Mouse (Mus musculus) left cerebral cortex, adult 8-10 months (tissue): Measurements from ENCODE around the gene Ctf2. TPM values are rescaled to one million over a fixed set of nuclear protein-coding genes. Genes with fewer than 3 reads are reported as not detected.

Experiments used
- DNase-seq, 2 experiments: peaks; one replicate each; pipeline ENCODE4 v3.0.0; 2022; ENCODE audit warnings: low spot score in 2 of 2
- total RNA-seq, 4 experiments: library from RNA; stranded (reverse); gene quantifications; 2 replicates each; pipeline ENCODE4 v1.2.4; 2022

Gene Ctf2
- total RNA-seq, 4 experiments from 2014 or later = not detected

DNA sequence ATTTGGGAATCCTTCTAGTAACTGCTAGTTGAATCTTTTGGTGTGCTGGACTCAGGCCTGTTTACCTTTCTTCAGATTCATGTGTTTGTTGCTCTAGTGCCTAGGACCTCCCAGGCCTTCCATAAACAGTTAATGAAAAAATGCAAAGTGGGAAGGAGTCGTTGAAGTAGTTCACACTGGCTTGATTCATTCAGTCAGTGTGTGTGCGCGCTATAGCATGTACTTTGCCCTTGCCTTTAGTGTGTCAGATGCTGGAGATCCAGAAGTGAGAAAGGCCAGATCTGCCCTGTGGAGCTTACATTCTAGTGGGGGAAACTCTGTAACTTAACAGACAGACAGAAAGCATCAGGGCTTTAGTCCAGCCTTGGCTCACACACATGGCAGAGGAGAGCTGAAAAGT, 28.5 kb upstream of the Ctf2 start:
- DNase-seq = no peak

DNA sequence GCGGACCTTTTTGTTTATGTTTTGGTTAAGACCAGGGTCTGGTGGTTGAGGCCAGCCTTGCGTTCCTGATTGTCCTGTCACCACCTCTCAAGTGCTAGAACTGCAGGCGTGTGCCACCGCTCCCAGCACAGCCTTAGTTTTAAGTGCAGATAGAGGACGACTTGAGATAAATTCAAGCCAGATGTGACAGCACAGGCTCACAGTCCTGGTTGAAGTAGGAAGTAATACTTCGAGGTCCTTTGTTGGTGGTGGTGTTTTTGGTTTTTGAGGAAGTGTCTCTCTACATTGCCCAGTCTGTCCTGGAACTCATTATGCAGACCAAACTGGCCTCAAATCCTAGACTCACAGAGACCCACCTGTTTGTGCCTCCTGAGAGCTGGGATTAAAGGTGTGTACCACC, 27.8 kb upstream of the Ctf2 start:
- DNase-seq = no peak

DNA sequence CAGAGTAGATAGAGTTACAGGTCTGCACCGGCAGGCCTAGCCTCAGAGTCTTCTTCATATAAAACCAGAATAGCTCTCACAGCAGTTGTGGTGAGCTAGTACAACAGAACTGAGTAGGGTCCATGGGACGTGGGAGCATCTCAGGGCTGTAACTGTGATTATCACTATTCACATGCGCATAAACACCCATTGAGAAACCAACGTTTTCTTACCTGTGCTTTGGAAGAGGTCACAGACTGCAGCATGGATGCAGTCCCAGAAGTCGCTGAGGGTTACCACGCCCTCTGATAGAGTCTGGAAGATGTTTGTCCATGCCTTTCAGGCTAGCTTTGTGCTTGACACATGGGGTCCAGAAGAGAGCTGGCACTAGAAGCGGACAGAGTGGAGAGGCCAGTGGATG, 21.8 kb upstream of the Ctf2 start:
- DNase-seq = no peak

DNA sequence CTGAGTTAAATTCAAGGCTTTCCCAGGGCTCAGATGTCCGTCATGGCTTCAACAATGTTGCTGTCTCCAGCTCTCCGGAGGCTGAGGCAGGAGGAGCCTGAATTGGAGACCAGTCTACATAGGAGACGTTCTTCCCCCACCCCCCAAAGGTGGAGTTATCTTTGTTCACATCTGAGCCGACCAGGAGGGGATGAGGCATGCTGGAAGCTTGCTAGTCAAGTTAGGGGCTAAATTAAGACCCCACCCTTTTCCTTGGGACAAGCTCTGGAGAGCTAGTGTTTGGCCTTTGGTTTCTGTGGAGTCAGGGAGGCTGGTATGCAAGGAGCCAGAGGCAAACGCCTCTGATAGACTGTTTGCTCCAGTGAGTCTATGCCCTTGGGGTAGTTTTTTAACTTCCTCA, 21.2 kb upstream of the Ctf2 start:
- DNase-seq = no peak

DNA sequence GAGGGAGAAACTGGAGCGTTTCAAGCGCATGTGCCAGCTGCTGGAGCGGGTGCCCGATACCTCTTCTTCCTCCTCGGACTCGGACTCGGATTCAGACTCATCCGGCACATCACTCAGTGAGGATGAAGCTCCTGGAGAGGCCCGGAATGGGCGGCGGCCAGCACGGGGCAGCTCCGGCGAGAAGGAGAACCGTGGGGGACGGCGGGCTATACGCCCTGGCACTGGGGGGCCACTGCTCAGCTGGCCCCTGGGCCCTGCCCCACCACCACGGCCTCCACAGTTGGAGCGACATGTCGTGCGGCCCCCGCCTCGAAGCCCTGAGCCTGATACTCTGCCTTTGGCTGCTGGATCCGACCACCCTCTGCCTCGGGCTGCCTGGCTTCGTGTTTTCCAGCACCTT, 20.1 kb upstream of the Ctf2 start:
- DNase-seq = peak in 1 of 2 experiments; percentile 28

DNA sequence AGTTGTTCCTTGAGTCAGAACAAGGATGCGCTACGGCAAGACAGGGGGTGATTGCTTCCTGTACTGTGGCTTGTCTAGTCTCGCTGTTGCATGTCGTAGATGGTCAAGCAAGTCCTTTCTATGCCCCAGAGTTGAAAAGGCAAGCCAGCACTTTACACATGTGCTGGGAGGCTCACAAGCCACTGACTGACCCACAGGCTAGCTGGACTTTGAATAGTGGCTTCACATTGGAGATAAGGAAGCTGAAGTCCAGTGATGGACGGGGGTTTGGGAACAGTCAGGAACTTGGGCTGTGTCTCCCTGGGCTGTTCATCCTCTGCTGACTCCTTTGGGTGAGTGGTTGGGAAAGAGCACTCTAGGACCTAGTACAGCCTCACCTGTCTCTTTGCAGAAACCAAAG, 19.7 kb upstream of the Ctf2 start:
- DNase-seq = no peak

DNA sequence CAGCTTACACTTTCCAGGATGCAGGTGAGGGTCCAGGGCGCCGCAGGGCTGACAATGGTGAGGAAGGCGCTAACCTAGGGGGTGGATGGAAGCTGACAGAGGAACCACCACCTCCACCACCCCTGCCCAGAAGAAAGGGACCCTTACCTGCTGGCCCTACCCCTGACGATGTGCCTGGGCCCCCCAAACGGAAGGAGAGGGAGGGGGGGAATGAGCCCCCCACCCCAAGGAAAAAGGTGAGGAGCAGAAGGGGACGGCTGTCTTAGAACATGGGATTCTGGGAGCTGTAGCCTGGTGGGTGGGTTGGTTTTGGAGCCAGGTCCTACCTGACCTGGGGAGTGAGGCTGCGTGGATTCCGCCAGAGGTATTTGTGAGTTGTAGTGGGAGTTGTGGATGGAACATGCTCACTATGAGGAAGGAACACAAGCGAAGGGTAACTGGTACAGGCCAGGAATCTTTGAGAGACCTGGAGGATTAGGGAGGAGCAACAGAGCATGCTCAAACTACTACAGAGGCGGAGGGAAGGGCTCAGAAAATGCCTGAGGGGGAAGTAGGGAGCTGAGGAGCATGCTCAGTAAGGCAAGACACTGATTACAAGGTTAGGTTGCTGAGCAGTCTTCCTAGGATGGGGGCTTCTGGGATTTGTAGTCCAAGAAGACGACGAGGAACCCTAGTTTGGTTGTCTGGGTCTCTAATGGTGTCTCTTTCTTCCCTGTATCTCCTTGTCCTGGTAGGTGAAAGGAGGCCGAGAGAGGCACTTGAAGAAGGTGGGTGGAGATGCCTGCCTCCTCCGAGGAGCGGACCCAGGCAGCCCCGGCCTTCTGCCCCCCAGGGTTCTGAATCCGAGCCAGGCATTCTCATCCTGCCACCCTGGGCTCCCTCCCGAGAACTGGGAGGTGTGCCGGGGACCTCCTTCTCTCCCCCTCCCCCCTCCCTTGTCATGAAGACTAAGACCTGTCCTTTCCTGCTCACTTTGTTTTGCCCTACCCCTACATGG, 18.5 kb upstream of the Ctf2 start:
- peak in 1 of 2 experiments; percentile 72 for DNase-seq

DNA sequence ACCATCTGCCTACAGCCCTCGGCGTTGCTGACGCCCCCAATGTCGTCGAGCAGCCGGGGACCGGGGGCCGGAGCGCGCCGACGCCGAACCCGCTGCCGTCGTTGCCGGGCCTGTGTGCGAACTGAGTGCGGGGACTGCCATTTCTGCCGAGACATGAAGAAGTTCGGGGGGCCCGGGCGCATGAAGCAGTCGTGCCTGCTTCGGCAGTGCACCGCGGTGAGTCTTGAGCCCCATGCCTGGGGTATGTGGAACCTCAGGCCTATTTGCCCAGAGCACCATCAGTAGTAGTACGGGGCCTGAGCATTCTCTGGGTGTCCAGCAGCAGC, 16.2 kb upstream of the Ctf2 start:
- no peak for DNase-seq

DNA sequence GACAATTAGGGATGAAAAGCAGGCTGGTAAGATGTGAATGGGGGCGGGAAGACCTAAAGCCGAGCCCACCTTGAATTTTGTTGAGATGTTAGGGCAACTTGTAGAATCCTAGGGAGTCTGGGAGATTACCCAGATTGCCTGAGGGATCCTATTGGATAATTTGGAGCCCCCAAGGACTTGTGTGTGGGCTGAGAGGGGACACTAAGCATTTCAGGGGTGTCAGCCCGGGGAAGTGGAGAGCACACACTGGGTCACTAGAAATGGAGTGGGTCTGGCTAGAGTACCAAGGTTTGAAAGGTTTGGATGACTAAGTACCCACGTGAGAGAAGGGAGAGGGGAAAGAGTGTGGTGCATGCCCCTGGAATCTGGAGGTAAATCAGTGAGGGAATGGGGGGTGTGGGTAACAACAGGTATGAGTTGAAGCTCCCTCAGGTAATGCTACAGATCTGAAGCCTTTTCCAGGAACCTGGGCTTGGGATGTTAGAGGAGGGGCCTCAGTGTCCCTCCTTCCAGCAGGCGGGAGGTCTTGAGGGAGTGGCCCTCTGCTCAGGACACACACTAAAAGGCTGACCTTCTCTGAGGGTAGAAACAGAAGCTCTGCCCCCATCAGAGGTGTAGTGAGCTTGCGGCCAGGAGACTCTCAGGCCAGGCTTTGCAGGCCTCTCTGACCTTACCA, 15.7 kb upstream of the Ctf2 start:
- DNase-seq = no peak

DNA sequence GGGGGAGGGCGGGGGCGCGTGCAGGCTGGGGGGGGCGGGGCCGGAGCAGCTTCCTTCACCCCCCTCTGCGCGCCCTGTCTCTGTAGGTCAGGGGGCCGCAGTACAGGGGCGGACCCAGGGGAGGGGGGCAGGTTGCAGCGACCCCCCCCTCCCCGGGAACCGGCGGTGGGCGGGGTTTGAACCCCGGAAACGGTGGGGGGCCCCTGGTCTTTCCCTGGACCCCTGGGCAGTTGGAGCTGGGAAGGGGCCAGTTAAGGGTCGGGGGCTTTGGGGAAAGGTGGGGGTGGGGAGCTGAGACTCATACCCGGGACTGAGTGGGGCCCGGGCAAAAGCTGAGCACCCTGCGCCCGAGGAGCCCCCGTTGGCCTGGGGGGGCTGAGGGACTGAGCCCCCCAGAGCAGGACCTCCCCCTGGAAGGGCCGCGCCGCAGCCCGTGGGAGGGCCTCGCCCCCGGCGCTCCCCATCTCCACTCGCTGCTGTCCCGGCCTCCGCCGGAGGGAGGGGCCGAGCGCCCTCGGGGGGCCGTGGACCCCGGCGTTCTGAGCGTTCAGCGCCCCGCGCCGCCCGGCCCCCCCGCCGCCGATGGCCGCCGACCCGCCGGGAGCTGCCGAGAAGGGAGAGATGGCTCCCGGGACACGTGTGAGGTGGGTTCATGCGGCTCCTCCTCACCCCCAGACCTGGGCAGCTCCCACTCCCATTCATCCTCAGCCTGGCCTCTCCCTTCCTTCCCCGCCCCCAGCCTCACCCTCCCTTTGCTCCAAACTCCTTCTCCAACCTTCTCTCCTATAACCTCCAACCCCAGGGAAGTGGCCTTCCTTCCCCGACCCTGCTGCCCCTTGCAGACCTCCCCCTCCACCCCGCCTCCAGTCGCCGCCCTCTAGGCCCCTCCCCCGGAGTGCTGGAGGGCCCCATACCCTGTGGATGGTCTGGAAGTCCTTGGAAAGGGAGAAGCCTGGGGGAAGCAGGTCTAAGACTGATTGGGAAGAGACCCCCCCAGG, 14.8 kb upstream of the Ctf2 start:
- peak in 1 of 2 experiments; percentile 42 for DNase-seq

DNA sequence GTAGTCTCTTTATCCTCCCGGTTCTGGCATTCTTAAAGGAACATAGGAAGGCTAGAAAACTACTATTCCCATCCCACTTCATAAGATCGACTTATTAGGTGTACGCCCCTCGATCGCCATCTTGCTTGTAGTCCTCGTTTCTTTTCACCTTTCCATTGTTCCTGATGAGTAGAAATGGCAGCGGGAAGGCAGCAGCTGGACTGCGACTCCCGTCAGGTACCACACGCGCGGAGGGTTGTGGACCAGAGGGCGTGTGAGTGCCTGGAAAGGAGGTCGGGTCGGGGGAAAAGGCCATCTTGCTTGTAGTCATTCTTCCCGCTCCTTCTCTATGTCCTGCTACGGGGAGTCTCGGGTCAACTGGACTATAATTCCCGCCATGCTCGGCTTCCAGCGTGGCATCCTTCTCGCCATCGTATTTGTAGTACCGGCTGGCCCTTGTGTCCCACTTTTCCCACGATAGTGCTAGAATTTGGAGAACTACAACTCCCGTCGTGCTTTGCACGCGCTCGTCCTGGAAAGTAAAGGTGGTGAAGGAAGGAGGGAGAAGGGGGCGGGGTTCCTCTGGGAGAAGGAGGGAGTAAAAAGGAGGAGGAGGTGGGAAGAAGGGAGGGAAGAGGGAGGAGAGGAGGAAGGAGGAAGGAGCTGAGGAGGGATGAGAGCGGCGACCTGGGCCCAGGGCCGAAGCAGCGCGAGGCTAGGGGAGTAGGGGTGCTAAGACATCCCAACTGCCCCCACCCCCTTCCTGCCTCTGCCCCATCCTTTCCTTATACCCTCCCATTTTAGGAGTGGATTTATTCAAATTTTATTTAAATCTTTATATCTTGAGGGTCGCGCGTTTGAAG, 13.9 kb upstream of the Ctf2 start:
- DNase-seq = peak; percentile 91 to 100

DNA sequence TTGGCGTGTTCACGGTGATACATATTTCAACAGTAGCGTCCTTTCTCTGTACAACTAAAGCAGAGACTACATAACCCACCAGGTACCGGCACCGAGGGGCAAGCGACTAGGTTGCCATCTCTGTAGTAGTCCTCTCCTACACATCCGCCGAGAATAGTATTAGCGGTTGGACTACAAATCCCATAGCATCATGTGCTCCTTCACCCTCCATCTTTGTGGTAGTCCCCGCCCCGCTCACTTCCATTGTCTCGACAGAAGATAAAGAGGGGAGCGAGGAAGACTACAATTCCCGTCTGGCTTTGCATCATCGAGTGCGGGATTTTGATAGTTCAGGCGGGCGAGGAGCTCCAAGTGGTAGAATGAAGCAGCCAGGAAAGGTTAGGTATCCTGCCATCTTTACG, 13.3 kb upstream of the Ctf2 start:
- DNase-seq = peak; percentile 78 to 97

DNA sequence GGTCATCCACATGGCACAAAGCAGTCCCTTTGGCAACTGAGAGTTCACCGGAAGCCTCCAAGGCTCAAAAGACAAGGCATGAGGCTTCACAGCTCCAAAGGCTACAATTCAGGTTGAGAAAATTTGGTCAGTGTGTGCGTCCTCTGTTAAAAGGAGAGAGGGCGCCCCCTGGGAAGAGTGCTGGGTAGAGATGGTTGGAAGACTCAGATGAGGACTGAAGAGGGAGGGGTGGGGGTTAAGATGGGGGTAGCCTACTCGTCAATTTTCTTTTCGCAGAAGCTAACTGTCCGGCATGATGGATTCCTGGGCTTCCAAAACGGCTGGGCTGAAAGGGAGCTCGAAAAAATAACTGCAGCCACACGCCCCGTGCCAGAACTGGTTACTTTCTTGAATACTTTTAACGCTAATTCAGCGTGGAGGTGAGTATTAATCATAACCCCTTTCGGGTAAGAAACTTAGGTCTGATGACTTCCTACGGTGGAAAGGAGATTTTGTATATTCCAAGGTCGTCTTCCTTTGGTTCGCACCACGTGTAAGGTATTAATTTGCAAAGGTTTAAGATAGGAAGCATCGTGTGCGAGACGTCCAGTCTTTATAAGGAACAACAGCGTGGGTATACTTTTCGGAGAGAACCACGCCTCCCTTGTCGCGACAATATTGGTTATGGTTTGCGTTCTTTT, 12.5 kb upstream of the Ctf2 start, which contains the start of gene Fbxl19:
Gene Fbxl19, plus strand, starts transcription at position 178 of the 680 bp plus-strand sequence.
- DNase-seq = peak; percentile 52 to 62

DNA sequence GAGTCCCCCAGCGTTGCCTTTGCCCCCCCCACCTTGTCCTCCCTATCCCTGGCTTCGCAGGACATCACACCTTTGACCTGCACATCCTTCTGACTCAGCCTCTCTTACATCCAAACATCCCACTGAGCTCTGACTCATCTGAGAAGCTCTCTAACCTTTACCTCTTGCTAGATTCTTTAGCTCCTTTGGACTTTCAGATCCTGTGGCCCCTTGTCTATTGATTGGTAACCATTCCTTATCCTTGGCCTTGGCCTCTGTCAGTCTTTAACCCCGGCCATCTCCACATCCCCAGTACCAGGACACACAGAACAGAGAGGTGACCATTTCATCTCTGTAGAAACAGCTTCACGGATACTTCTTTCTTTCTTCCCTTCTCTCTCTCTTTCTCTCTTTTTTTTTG, 1.8 kb downstream of the Ctf2 start:
- DNase-seq = no peak

DNA sequence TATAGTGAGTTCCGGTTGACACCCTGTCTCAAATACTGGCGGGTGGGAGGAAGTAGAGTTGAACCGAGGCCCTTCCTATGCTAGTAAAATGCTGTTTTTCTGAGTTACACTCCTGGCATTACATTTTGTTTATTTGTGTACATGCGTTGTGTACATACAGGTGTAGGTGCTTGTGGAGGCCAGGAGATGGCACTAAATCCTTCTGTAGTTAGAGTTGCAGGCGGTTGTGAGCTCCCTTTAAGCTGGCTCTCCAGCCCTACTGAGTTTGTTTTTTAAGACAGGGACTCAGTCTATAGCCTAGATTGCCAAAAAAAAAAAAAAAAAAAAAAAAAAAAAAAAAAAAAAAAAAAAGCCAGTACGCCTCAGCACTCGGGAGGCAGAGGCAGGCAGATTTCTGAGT, 4.1 kb downstream of the Ctf2 start:
- no peak for DNase-seq

DNA sequence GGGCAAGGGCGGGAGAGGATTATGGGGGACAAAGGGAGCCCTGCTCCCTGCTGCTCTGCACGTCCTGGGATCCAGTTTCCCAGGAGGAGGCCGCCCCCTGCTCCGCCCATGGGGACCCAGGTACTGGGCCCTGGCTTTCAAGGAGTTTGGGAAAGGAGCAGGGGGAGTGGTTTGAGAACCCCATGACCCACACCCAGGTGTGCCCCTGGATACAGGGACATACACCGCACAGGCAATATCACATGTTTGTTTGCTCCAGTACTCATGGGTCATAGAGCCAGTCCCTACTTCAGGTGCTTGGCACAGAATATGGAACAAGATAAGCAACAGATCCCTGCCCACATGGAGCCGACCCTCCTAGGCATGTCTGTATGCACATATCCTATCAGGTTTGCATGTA, 6.0 kb downstream of the Ctf2 start:
- no peak for DNase-seq

DNA sequence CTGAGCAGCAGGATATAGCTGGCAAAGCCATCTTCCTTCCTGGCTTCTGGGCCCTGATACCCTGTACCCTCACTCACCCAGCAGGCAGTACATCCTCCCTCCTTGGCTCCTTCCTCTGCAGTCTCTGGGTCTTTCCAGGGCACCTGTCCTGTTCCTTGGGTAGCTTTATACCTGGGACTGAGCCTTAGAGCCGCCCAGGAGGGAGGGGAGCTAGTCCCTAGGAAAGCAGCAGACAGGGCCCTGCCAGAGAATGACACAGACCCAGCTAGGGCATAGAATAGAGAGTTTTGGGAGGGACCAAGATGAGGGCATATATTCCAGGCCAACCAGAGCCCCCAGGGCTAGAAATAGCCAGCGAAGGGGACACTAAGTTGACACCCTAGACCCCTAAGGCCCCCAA, 6.5 kb downstream of the Ctf2 start:
- no peak for DNase-seq

DNA sequence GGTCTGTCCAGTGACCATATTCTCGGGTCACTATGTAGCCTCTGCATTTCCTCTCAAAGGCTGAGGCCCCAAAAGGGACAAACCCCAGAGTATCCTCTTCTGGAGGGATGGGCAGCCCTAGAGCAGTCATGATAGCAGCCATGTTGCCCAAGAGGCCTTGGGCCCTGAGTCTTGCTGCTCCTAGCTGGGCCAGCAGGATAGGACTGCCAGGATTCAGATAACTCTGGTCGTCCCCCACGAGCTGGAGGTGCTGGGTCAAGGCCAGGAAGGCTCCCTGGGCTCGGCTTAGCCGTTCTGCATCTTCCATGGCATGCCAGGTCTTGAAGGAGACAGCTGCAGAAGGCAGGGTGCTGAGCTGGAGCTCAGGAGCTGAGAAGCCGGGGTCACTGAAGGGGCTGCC, 12.7 kb downstream of the Ctf2 start:
- DNase-seq = no peak

DNA sequence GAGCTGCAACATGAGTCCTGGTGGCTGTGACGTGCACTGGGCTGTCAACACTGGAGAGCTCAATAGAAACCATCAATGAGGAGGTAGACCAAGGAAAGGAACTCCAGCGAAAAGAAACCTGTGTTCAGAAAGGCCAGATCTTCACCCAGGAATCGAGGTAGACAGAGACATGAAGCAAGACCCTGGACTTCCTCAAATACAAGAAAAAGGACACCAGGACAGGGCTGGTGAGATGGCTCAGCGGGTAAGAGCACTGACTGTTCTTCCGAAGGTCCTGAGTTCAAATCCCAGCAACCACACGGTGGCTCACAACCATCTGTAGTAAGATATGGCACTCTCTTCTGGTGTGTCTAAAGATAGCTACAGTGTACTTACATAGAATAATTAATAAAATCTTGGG, 13.6 kb downstream of the Ctf2 start:
- DNase-seq = no peak

DNA sequence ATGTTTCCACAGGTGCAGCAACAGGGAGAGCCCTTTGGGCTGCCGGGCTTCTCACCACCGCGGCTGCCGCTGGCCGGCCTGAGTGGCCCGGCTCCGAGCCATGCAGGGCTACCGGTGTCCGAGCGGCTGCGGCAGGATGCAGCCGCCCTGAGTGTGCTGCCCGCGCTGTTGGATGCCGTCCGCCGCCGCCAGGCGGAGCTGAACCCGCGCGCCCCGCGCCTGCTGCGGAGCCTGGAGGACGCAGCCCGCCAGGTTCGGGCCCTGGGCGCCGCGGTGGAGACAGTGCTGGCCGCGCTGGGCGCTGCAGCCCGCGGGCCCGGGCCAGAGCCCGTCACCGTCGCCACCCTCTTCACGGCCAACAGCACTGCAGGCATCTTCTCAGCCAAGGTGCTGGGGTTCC, 15.0 kb downstream of the Ctf2 start:
- peak in 1 of 2 experiments; percentile 44 for DNase-seq
